Mouse (Mus musculus): Measurements from ENCODE around the gene Gm28051. TPM values are rescaled to one million over a fixed set of nuclear protein-coding genes. Genes with fewer than 3 reads are reported as not detected.

The Gm28051 gene
- polyA plus RNA-seq, 1 experiment, result not detected

DNA sequence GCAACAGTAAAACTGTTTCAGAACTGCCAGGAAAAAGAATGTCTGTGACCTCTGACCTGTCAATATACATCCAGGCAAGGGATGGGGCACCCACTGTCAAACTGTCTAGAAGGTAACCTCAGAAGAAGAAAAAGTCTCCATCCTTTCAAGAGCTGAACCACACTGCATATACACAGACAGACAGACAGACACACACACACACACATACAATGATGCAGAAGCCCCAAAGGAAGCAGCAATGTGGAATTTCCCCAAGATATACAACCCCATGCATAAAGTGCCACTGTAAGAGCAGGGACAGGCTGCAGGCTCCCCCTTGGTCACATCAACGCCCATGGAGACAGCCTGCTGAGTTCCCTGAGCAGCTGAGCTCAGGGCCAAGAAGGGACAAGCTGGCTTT, 58.4 kb downstream of the Gm28051 start:
- TF ChIP-seq CTCF (IDR thresholded peaks at IDR 0.05; ENCODE audit: insufficient read depth, low read depth, low read length) (no peak), POLR2A (IDR thresholded peaks at IDR 0.05; ENCODE audit: insufficient read depth, low read depth, low read length) (no peak)
- Histone ChIP-seq H3K4me1 (ENCODE audit: control insufficient read depth, insufficient read depth, low read length) (peaks cover 72% of the 10 kb centered on the region), H3K4me3 (ENCODE audit: insufficient read depth, low read depth, low read length) (no peak overlapping the region), H3K27ac (ENCODE audit: insufficient read depth, low read depth, low read length) (no peak overlapping the region)
- WGBS, result 48% methylated on average over 1 of the region's 1 CpGs

DNA sequence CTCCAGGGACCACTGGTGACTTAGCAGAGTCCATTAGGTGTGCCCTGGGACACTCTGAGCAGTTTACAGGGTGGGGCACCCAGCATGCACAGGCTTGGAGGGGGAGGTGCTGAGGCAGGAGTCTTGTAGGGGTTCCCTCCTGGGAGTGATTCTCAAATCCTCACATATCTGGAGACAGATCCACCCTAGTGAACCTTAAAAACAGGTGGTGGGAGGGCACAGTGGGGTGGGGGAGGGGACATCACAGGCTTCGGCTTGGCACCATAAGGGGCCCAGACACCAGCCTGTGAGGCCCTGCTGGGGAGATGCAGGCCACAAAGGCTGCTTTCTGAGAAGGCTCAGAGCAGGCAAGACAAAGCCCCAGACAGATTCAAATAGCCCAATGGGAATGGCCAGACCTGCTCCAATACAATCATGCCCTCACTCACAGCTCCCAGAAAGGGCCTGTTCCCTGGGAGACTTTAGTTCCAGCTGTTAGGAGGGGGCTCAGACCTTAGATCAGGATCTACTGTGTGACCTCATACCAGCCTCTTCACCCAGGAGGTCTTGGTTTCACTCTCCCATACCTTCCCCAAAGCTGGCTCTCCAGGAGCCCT, 59.4 kb downstream of the Gm28051 start:
- WGBS, result 38% methylated on average over 1 of the region's 1 CpGs
- H3K27ac ChIP-seq (ENCODE audit: insufficient read depth, low read depth, low read length), result no peak overlapping the region
- peaks cover 74% of the 10 kb centered on the region for H3K4me1 ChIP-seq (ENCODE audit: control insufficient read depth, insufficient read depth, low read length)
- TF ChIP-seq CTCF (IDR thresholded peaks at IDR 0.05; ENCODE audit: insufficient read depth, low read depth, low read length) (no peak), POLR2A (IDR thresholded peaks at IDR 0.05; ENCODE audit: insufficient read depth, low read depth, low read length) (no peak)
- H3K4me3 ChIP-seq (ENCODE audit: insufficient read depth, low read depth, low read length), result no peak overlapping the region

DNA sequence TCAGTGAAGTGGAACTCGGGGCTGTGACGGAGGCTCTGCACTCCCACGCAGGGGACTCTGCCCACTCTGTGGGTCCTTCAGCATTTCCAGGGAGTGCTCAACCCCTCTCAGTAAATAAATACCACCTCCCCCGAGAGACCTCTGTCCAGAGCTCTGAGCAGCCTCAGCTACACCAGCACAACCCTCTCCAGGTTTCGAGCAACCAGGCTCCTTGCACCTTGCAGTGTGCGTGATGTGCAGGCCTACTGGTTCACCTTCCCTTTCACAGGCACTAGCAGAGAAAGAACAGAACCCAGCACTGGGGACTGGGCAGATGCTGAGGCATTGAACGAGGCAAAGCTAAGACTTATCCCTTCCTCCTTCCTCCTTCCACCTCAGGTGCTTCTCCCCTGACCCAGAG, 60.2 kb downstream of the Gm28051 start:
- Histone ChIP-seq H3K4me3 (ENCODE audit: insufficient read depth, low read depth, low read length) (no peak overlapping the region), H3K4me1 (ENCODE audit: control insufficient read depth, insufficient read depth, low read length) (peaks cover 78% of the 10 kb centered on the region), H3K27ac (ENCODE audit: insufficient read depth, low read depth, low read length) (no peak overlapping the region)
- TF ChIP-seq POLR2A (IDR thresholded peaks at IDR 0.05; ENCODE audit: insufficient read depth, low read depth, low read length) (no peak), CTCF (IDR thresholded peaks at IDR 0.05; ENCODE audit: insufficient read depth, low read depth, low read length) (no peak)
- 87% methylated on average over 7 of the region's 7 CpGs for whole genome bisulfite sequencing

DNA sequence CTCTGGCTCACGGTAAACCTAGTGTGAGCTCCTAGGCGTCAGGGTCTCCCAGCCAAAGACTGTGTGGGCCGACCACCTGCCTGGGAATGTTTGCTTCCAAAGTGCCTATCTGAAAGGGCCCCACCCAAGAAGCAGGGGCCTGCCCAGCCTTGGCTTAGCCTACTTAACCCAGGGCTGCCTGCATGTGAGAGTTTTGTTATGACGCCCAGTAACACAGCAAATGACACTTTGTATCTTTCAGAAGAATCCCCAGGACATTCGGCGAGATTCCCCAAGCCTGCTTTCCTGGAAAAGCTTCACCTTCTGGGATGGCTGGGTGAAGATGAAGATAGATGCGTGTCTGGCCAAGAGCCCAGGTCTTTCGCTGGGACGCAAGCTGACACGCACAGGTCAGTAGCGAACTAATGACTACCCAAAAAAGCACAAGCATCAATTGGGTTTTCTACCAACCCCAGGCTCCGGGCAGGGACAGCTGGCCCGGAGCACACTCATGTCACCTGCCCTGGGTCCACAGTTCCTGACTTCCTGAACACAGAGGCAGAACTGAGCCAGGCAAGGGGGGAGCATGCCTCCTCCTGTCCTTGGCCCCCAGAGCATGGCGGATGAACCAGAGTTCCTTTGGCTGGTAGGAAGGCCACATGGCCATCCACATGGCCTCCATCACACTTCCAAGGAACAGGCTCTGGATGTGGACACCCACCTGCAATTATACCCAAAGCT, 60.8 kb downstream of the Gm28051 start:
- peak overlapping the region; percentile 81 for H3K27ac ChIP-seq (ENCODE audit: insufficient read depth, low read depth, low read length)
- TF ChIP-seq CTCF (IDR thresholded peaks at IDR 0.05; ENCODE audit: insufficient read depth, low read depth, low read length) (no peak), POLR2A (IDR thresholded peaks at IDR 0.05; ENCODE audit: insufficient read depth, low read depth, low read length) (no peak)
- WGBS, result 75% methylated on average over 14 of the region's 14 CpGs
- peaks cover 78% of the 10 kb centered on the region for H3K4me1 ChIP-seq (ENCODE audit: control insufficient read depth, insufficient read depth, low read length)
- no peak overlapping the region for H3K4me3 ChIP-seq (ENCODE audit: insufficient read depth, low read depth, low read length)

DNA sequence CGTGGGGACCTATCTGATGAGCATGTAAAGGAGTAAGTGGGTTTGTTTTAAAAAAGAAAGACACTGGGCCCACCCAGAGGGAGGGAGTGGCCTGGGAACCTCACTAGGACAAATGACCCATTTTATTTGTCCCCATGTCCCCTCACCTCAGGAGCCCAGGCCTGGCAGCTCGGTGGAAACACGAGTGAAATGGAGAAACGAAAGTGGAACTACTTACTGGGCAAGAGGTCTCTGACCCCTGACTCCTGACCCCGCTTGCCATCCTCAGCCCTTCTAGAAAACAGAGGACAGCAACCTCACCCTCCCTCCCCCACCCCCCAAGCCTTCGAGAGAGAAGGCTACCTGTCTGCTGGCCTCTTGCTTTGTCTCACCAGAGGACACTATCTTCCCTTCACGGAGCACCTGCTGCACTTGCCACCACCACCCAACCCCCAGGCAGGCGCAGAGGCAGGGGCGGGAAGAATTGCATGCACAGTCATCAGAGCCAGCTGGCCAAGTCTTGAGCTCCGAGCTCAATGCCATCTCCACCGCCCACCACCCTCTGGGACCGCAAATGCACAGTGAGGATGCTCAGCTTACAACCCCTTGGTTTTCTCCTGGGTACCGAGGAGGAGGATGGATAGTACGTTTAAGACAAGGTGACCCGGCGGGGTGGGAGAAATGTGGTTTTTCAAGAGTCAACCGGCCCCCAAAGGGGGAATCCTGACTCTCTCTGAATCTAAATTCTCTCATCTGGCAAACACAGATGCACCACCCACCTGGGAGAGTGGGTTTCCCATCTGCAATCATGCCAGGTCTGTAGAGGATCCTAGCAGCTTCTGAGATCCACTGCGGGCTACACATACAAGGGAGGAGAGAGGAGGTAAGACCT, 62.0 kb downstream of the Gm28051 start:
- Histone ChIP-seq H3K27ac (ENCODE audit: insufficient read depth, low read depth, low read length) (peak overlapping the region; percentile 81), H3K4me1 (ENCODE audit: control insufficient read depth, insufficient read depth, low read length) (peaks cover 79% of the 10 kb centered on the region), H3K4me3 (ENCODE audit: insufficient read depth, low read depth, low read length) (no peak overlapping the region)
- 30% methylated on average over 18 of the region's 18 CpGs for WGBS
- no peak for TF ChIP-seq POLR2A (IDR thresholded peaks at IDR 0.05; ENCODE audit: insufficient read depth, low read depth, low read length)
- no peak for TF ChIP-seq CTCF (IDR thresholded peaks at IDR 0.05; ENCODE audit: insufficient read depth, low read depth, low read length)

DNA sequence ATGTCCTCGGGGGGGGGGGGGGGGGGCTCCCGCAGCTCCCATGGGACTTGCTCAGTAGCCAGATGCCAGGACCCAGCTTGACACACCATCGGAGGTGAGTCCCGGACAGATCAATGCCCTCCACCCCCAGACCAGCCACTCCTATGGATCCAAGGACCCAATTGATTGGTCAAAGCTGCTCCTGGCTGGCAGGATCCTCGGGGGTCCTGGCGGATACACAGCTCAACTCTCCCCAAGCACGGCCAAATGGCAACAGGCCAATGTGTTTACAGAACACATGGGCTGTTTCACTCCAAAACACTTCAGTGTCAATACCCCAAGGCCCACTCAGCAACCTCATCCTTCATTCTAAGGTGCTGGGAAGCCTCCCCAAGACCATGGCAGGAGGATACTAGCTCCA, 65.8 kb downstream of the Gm28051 start:
- peaks cover 55% of the 10 kb centered on the region for H3K4me1 ChIP-seq (ENCODE audit: control insufficient read depth, insufficient read depth, low read length)
- H3K27ac ChIP-seq (ENCODE audit: insufficient read depth, low read depth, low read length), result no peak overlapping the region
- H3K4me3 ChIP-seq (ENCODE audit: insufficient read depth, low read depth, low read length), result no peak overlapping the region
- 77% methylated on average over 7 of the region's 7 CpGs for WGBS
- TF ChIP-seq CTCF (IDR thresholded peaks at IDR 0.05; ENCODE audit: insufficient read depth, low read depth, low read length) (no peak), POLR2A (IDR thresholded peaks at IDR 0.05; ENCODE audit: insufficient read depth, low read depth, low read length) (no peak)

DNA sequence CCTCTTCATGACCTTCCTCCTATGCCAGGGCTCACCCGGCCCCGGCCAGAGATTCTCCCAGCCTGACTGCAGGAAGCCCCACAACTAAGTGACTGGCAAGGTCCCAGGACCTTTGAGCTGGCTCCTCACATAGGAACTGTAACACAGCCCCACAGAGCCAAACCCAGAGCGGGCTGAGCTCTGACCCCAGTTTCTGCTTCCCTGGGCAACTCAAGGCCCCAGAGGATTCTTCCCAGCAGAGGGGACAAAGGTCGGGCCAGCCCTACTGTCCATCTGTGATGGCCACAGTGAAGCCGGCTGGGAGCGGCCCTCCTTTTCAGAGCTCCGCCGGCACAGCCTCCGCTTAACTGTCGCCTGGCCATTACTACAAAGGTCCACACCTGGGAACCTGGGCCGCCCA, 66.4 kb downstream of the Gm28051 start:
- 70% methylated on average over 11 of the region's 11 CpGs for WGBS
- no peak overlapping the region for H3K27ac ChIP-seq (ENCODE audit: insufficient read depth, low read depth, low read length)
- no peak overlapping the region for H3K4me3 ChIP-seq (ENCODE audit: insufficient read depth, low read depth, low read length)
- peaks cover 52% of the 10 kb centered on the region for H3K4me1 ChIP-seq (ENCODE audit: control insufficient read depth, insufficient read depth, low read length)
- no peak for TF ChIP-seq POLR2A (IDR thresholded peaks at IDR 0.05; ENCODE audit: insufficient read depth, low read depth, low read length)
- TF ChIP-seq CTCF (IDR thresholded peaks at IDR 0.05; ENCODE audit: insufficient read depth, low read depth, low read length), result no peak

DNA sequence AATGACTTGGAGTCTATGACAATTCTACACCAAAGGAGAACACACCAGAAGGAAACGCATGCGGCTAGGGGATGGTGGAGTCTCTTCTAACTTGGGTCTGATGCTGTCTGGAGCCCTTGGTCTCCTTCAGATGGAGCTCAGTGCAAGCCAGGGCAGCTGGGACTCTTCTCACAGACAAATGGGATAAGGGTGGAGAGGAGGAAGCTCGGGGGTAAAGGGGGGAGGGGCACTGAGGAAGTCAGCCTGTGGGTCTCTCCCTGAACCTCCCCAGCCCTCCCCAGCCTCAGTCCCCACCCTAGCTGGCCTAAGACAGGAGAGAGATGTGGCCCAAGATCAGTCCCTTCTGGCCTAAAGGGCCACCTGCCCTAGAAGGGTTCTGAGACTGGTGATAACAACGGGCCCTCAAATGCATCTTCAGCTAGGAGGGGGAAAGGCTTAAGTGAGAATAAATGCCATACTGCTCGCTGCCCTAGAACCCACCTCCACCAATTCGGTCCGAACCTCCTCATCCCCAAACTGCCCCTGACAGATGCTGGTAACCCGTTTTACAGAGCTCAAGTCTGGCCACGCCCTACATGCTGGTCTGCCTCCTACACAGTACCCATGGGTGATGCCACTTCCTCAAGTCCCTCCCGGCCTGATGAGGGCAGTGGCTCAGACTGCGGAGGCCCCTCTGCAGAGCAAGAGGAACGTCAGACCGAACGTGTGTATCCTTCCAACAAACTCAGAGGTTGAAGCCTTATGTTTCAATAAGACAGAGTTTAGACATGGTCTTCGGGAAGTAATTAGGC, 67.6 kb downstream of the Gm28051 start:
- 88% methylated on average over 15 of the region's 15 CpGs for WGBS
- Histone ChIP-seq H3K4me3 (ENCODE audit: insufficient read depth, low read depth, low read length) (no peak overlapping the region), H3K4me1 (ENCODE audit: control insufficient read depth, insufficient read depth, low read length) (peaks cover 52% of the 10 kb centered on the region), H3K27ac (ENCODE audit: insufficient read depth, low read depth, low read length) (no peak overlapping the region)
- TF ChIP-seq POLR2A (IDR thresholded peaks at IDR 0.05; ENCODE audit: insufficient read depth, low read depth, low read length), result no peak
- TF ChIP-seq CTCF (IDR thresholded peaks at IDR 0.05; ENCODE audit: insufficient read depth, low read depth, low read length), result no peak
